Mouse (Mus musculus): ENCODE results near the gene Slc8a1.

GRCm38 (mm10) chr17:81654548-81654947, 83.6 kb downstream of the Slc8a1 start:
- no peak for TF ChIP-seq CTCF (IDR thresholded peaks at IDR 0.05; ENCODE audit: extremely low read depth, insufficient read depth, insufficient read length, insufficient replicate concordance)
- TF ChIP-seq POLR2A (IDR thresholded peaks at IDR 0.05; ENCODE audit: low read depth, low read length), result no peak

Data from spleen, adult 2 months (tissue).